Mouse (Mus musculus) CD4-positive helper T cell, adult 2 months (primary cell): Measurements from ENCODE around the gene Ctse.

Experiments used
- DNase-seq: peaks from one replicate; pipeline ENCODE4 v3.0.0-alpha.2; 2012; ENCODE audit warnings: low read depth, missing footprints, low spot score

The Ctse gene

DNA sequence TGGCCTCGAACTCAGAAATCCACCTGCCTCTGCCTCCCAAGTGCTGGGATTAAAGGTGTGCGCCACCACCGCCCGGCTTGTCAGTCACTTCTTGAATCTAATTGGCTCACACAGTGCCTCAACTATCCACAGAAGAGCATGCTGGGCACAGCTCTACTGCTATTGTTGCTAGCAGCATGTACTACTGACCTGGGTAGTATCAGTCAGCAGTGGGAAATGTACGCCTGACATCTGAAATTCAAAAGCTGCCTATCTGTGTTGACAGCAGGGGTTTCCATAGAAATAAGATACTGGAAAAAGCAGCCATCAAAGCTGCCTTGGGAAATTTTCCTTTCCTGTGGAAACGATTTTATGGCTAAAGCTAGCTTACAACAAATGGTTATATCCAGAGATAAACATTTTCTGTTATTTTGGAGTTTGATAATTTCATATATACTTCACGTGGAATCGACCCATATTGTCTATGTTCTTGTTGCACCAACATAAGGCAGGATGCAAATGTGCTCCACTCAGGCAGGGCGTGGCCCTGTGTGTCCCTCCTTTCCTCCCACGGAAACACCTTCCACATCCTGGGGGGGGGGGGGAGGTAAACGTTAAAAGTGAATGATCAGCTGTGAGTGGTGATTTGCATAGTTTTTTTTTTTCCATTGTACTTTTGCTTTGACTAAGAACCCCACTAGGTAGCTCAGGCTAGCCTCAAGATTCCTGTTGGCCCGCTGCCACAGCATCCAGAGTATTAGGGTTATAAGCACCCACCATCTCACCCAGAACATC lies 14.8 kb downstream of the Ctse start:
- DNase-seq: peak; percentile 85

DNA sequence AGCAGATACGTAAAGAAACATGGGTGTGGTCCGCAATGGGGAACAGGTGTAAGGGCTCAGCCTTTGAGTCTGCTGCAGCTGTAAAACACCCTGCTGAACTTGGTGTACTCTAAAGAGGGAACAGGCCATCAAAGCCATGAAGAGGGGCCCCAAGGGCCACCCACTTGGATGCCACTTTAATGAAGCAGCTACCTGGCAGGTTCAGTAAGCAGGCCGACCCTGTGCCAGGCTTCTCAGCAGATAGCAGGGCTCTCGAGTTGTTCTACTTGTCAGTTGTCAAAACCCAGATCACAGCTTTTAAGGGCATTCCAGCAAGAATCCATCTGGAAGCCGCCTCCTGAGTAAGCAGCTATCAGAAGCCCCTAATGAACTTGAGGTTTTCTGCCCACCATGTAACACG lies 17.5 kb downstream of the Ctse start:
- no peak for DNase-seq

DNA sequence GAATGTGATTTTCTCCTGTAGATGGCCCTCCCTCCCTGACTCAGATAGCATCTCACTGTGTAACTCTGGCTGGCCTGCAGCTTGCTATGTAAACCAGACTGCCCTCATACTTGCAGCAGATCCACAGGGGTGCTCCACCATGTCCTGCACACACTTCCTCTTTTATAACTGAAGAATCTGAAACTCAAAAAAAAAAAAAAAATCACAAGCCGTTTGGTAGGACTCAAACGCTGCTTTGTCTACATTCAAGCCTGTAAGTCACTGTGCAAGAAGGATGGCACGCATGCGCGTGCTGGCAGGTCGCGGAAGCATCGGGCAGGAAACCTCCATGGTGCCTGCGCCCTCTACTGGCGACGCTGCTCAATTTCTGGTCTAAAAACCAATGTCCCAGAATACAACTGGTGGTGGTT lies 19.8 kb downstream of the Ctse start:
- peak; percentile 96 for DNase-seq

DNA sequence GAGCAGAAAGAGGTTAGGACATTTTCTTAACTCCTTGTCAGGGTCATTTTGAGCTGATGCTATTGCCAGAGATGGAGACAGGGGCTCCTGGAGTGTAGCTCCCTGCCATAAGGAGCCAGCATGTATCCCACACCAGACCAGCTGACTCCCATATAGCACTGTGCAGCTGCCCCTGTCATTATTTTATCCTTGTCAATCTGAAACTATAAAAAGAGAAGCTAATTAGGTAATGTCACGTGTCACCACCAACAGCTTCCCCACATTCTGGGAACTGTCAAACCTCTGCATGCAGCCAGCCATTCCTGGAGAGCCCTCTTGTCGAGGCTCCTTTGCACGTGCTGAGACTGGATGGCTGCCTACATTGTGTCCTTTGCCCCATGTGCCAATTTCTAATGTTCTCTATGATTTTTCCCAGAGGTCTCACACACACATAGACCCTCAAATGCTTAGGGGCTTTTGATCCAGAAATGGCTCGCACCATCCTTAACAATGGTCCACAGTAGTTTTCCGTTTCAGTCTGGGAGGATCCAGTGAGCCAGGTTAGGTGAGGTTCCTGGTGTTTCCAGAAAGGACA lies 21.5 kb downstream of the Ctse start:
- no peak for DNase-seq

DNA sequence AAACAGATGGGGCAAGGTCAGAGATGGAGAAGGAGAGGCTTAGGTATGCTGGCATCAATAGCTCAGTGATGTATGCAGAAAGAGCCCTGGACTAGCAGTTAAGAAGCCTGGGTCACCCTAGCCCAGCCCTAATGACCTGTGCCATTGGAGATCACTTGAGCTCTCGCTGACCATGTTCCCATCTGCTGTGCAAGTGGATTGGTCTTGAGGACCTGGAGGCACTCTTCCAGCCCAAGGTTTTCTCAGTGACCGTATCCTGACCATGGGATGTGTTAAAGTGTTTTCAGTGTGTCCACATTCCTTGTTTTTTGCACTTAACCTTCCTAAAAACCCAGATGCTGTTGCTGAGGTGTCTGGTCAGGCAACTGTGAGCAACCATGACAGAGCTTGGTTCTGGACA lies 22.2 kb downstream of the Ctse start:
- no peak for DNase-seq

DNA sequence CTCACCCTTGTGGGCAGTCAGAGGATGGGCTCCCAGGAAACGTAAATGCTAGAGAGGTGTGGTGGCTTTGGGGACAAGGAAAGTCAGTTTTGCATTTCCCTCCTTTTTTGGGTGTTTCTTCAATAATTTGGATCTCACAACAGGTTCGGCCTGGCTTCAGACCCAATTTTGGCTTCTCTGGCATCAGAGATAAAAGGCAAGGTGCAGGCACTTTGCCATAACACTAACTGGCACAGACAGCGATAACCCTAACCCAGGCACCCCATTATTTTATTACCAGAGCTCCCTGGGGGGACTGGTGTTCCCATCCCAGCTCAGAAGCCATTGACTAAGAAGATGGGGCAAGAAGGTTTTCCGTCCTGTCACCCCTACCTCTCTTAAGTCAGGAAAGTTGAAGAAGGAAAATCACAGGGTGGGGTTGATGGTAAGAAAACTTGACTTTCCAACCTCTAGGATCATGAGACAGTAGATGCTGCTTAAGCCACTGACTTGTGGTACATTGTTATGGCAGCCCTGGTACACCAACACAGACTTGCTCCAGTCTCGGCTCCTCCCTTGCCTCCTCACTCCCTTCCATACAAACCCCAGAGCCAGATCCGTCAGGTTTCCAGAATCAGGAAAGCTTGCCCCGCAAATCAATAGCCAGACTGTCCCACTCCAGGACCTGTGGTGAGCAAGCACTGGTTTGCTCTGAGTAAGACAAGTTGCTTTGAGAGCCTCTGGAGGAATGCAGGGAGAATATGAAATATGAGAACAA lies 22.8 kb downstream of the Ctse start:
- DNase-seq: no peak

DNA sequence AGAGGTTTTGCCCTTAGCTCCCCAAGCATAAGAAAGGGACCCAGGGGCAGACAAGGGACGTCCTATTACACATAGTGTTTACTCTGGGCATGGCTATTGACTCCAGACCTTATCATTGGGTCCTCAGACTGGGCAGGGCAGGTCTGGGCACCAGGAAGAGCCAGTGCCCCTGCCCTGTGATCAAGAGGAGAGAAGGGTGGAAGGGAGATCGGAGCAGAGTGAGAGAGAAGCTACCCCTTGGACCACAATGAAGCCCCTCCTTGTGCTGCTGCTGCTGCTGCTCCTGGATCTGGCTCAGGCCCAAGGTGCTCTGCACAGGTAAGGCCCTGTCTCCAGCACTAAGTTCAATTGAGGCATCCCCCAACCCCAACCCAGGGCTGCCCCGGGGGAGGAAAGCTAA lies 23.6 kb downstream of the Ctse start:
- no peak for DNase-seq

DNA sequence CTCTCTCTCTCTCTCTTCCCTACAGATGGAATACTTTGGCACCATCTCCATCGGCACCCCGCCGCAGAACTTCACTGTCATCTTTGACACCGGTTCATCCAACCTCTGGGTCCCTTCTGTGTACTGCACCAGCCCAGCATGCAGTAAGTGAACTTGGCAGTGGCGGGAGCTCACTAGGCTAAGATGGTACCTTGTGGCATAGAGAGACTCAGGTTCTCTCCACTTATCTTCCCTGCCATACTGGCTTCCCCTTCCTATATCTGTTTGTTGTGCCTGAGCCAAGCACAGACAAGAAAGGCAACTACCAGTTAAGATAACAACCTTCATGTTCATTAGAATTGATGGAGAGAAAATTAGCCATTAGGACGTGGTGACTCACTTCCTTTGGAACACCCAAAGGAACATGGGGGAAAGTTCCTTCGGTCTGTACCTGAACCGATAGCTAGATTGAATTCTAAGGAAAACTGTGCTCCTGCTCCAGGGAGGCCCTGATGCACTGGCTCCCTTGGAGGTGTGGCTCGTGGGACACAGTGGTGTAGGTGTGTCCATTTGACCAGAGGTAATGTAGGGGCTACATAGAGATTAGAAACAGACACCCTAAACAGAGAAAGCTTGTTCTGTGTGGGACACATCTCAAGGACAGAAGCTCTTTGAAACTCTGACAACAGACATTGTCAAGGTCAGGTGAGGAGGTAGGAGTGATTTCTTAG lies 25.3 kb downstream of the Ctse start:
- DNase-seq: no peak

DNA sequence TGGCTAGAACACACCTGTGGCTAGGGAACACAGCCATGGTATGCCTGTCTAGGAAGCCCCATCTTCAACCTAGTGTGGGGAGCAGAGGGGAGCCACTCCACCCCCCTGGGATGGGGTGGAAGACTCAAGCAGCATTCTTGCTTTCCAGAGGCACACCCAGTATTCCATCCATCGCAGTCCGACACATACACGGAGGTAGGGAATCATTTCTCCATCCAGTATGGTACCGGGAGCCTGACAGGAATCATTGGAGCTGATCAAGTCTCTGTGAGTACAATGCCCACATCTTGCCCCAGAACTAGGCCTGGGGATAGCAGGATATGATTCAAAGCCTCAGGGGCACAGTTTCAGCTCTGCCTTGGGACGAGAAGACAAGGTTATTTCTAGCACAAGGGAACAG lies 26.0 kb downstream of the Ctse start:
- no peak for DNase-seq

DNA sequence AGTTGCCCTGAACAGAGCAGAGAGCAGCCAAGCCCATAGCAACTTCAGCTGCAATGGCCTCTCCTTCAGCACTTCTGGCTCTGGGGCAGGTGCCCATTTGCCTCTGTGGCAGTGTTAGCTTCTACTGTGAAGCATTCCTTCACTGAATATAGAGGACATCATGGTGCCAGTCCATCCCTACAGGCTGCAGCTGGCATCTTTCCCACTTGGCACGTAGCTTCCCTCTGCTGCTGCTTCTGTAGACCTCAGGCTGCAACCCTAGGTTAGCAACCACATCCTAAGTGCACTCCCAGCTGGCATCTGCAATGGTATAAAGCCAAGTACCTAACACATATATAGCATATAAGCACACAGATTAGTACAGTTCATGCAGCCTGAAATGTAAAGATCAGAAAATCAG lies 27.8 kb downstream of the Ctse start:
- DNase-seq: no peak

DNA sequence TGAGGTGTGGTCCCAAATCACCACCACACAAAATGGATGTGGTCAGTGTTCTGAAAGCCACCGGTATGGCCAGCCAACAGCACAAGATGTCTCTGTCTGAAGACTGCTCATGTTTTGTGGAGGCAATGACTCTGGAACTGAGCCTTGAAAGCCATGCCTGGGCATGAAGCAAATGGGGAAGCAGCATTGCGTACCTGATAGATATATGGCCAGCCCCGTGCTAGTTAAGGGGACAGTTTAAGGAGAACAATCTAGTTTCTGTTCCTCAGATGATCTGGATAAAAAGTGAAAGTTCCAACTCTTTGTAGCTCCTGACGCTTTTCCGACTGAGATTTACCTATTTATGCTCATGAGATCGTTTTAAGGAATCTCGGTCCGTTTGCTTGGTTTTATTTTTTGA lies 33.0 kb downstream of the Ctse start:
- DNase-seq: no peak

DNA sequence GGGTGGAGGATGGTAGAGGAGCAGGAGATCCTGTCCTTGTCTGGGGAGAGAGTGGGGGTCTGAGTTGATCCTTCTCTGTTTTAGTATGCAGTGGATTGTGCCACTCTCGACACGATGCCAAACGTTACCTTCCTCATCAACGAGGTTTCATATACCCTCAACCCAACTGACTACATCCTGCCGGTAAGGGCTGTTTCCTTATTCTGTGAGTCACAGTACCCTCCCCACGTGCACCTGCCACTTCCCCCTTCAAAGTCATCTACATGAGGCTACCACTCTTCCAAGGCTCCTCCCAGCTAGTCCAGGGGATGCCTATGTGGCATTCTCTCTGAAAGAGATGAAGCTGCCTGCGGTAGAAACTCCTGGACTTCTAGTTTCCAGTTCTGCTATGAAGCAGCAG lies 34.3 kb downstream of the Ctse start:
- no peak for DNase-seq

DNA sequence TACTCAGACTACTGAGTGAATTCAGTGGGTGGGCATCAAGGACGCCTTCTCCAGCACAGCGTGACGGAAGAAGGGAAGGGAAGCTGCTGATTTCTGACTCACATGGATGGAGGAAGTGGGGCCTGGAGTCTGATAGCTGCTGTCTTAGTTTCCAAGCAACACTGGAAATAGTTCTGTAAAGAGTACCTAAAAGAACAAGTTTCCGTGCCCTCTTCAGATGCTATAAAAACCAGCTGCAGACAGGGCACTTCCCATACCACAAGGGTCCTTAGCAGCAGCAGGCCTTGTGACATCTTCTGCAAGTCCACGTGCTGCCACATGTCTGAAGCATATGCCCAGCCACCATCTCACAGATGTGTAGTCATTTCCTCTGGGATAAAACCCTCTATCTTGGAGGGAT lies 41.5 kb downstream of the Ctse start:
- DNase-seq: no peak

DNA sequence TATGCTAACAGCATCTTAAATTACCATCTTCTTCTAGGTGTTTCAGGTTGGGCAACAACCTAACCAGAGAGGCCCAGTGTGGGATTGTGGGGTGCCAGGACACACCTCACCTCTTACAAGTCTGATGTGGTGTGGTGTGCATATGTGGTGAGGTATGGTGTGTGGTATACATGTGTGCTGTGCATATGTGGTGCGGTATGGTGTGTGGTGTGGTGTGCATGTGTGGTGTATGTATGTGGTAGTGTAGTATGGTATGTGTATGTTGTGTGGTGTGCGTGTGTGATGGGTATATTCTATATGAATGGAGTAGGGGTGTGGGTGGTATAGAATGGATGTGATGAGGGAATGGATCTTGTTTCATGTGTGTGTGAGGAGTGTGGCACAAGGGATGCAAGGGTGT lies 49.6 kb downstream of the Ctse start:
- DNase-seq: no peak

DNA sequence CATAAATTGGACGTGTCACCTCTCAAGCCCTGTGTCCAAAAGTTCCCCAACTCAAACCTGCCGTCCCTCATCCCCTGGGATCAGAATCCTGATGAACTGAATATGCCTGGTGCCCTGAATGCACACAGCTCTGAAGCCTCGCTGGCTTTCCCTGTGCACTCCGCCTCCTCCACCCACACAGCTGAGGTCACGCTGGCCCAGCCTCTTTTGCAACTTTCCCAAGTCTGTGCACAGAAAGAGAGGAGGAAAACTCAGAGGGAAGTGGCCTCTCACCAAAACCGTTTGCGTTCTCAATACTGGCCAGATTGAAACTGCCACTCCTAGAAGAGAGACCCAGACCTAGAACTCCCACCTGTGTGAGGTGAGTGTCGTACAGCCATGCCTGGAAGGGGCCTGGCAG lies 50.4 kb downstream of the Ctse start, which contains the start of gene Rab7b:
TSS of gene Rab7b (plus strand) at position 221 of the 400 bp plus-strand sequence.
- DNase-seq: no peak

DNA sequence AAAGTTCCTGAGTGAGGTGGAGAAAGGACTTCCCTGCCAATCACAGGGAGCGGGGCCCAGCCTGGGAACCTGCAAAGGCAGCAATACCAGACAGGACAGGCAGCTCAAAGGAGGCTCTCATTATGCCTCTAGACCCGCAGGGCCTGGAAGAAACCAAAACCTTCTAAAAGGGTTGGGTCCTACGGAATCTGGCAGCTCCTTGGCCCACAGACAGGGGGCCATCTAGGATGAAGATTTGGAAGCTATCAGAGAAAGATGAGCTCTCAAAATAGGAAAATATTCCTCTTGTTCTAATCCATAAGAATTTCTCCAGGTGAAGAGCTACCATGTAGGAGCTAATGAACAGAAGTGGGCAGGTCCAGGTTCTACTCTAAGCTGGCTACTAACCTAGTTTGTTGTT lies 50.9 kb downstream of the Ctse start:
- no peak for DNase-seq

DNA sequence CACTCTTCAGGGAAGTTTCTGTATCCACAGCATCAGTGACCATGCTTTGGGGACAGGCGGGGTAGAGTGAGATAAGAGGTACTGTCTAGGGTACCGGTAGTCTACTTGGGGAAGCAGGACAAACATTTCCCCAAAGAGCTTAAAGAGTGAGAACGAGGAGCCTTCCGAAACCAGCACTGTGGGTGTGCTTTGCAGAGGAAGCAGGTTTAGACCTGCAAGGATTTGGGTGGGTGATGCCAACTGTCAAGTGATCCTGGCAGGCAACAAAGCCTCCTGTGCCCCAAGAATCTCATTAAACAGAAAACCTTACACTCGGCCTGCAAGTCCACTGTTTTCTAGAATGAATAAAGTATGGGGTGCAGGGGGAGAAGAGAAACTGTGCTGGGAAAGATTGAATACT lies 51.8 kb downstream of the Ctse start:
- DNase-seq: no peak

DNA sequence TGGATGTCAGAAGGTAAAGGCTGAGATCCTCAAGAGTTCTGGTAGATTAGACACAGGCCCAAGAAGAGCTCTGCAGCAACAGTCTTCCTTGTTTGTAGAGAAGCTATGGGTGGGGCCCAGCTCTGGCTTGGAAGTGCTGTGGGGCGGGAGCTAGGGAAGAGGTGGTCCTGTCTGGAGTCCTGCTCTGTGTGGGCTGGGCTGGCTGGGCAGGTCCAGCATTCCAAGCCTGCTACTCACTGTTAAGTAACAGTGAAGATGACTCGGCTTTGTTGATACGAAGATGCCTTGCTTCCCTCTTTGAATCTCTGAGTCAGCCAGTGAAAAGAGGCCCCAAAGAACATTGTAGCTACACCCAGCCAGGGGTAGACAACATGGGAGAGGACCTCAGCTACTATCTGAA lies 52.3 kb downstream of the Ctse start:
- DNase-seq: no peak

DNA sequence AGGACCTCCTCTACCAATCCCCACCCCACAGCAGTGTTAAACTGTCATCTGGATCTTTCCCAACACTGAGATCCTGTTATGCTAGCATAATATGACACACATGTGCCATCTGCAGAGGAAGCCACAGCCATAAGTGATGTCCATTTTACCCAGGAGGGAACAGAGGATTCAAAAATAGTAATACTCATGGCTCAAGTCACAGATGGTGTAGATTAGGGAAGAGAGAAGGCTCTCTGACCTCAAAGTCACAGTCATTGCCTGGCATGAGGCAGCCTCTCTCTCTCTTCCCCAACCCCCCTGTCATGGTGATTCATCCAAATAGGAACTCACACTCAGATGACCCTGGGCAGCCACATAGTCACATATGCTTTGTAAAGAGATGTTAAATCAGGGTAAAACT lies 53.2 kb downstream of the Ctse start:
- no peak for DNase-seq

DNA sequence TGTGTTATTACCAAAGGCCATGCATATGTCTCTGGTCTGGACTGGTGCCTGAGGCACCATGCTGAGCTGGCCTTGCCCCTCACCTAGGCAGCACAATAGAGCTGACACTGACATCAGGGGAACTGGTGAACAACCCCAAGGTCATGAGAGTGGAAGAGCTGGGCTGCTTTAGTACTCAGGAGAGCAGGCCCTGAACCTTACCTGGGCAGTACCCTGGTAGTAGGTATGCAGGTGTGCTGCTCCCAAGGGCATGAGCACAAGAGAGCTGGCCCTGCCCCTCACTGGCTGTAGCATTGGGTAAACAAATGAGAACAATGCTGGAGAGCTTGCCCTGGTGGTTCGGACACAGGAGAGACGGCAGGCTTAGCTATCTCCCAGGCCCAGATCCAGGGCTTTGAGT lies 57.2 kb downstream of the Ctse start:
- DNase-seq: no peak

DNA sequence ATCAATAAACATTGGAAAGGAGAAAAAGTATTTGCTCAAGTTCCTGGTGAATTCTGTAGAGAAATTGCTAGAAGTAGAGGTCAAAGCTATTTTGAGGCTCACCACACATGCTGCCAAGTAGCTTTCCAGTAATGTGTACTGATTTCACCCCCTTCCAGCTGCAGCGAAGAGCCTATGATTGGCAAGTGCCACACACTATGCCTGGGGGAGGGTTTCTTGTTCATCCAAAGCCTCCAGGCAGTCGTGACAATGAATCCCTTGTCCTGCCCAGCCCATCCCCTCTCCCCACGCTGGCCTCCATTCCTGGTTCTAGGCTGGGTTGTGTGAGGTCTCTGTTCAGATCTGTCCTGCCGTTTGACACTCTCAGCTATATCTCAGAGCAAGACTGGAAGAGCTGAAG lies 58.2 kb downstream of the Ctse start:
- no peak for DNase-seq

DNA sequence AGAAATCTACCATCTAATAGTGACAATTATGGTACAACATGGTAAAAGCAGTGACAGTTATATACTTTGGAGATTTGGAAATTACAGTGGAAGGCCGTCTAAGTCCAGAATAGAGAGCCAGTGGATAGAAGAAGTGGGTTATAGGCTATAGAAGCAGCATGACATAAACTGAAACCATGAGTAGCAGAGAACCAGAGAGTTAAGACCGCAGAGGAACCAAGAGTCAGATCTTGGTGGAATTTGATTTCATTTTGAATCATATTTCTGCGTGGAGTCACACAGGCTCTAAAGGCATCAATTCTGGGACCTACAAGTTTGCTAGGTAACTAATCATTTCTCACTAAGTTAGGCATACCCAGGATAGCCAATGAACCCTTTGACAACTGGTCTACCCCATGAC lies 60.7 kb downstream of the Ctse start:
- no peak for DNase-seq
